Mouse (Mus musculus): ENCODE results near the gene Tbxas1. TPM values are rescaled to one million over a fixed set of nuclear protein-coding genes. Genes with fewer than 3 reads are reported as not detected.

The Tbxas1 gene
- polyA plus RNA-seq, 1 experiment from 2014 or later: 2.0 TPM

DNA sequence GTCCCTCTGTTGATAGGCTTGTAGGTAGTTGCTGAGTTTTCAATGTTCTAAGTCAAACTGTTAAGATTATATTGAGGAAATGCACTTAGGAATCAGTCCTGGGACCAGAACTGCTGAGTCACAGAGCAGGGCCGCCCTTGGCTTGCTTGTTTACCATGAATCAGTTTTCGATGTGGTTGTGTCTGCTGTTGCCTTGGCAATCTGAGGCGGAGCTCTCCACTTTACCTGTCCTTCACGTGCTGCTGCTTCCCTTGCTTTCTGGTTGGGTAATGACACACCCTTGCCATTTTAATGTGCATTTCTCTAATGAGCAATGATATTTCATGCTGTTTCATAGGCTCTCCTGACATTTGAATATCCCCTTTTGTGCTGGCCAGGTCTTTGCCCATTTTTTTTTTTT, 116.8 kb downstream of the Tbxas1 start:
- Histone ChIP-seq H3K27me3 (ENCODE audit: control insufficient read depth, insufficient read depth, low read length) (no peaks in the 10 kb centered on the region), H3K4me2 (ENCODE audit: low read depth, low read length) (no peak overlapping the region), H3K27ac (ENCODE audit: low read depth, low read length) (no peak overlapping the region), H3K36me3 (ENCODE audit: control insufficient read depth, insufficient read depth, low read length) (no peaks in the 10 kb centered on the region), H3K4me3 (ENCODE audit: low read depth, low read length) (no peak overlapping the region), H3K4me1 (ENCODE audit: control insufficient read depth, insufficient read depth, low read length) (no peaks in the 10 kb centered on the region), H3K9me3 (ENCODE audit: control insufficient read depth, low read length) (no peaks in the 10 kb centered on the region), H3K9ac (replicated peaks; ENCODE audit: low read depth, low read length) (no peak overlapping the region)
- WGBS: 60% methylated on average over 4 of the region's 4 CpGs
- ATAC-seq (ENCODE audit: low read depth): no peak

DNA sequence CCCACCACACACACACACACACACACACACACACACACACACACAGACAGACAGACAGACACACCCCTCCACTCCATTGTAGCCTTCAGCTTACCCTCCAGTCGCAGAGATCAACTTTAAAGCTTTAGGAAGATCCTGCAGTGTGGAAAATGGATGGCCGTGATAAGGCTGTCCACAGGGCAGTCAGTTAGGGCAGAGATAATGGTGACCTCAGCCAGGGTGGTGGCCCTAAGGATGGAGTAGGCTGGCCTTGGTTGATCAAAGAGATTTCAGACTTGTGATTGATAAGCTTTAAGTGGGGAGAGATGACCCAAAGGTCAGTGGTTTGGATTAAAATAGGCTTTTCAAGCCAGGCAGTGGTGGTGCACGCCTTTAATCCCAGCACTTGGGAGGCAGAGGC, 120.6 kb downstream of the Tbxas1 start:
- no peak for ATAC-seq (ENCODE audit: low read depth)
- Histone ChIP-seq H3K9ac (replicated peaks; ENCODE audit: low read depth, low read length) (no peak overlapping the region), H3K4me3 (ENCODE audit: low read depth, low read length) (no peak overlapping the region), H3K4me2 (ENCODE audit: low read depth, low read length) (no peak overlapping the region), H3K27ac (ENCODE audit: low read depth, low read length) (no peak overlapping the region), H3K36me3 (ENCODE audit: control insufficient read depth, insufficient read depth, low read length) (no peaks in the 10 kb centered on the region), H3K27me3 (ENCODE audit: control insufficient read depth, insufficient read depth, low read length) (no peaks in the 10 kb centered on the region), H3K4me1 (ENCODE audit: control insufficient read depth, insufficient read depth, low read length) (no peaks in the 10 kb centered on the region), H3K9me3 (ENCODE audit: control insufficient read depth, low read length) (no peaks in the 10 kb centered on the region)
- 76% methylated on average over 3 of the region's 3 CpGs for WGBS

DNA sequence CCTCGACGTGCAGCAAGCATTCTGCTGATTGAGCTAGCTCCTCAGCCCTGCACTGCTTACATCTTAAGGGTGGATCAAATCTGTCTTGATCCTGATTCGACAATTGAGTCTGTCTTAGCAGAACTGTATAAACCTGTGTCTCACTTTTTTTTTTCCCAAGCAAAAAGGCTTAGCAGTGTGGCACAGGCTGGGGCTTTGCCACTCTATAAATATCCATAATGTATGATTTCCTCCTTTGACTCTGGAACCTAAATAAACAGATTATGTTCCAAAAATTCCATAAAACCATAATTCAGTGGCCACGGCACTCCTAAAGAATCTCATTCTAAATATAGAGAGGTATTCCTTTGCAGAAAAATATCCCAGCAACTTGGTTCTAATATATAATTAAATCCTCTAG, 122.6 kb downstream of the Tbxas1 start:
- no peaks in the 10 kb centered on the region for H3K36me3 ChIP-seq (ENCODE audit: control insufficient read depth, insufficient read depth, low read length)
- 90% methylated on average over 4 of the region's 4 CpGs for WGBS
- H3K9ac ChIP-seq (replicated peaks; ENCODE audit: low read depth, low read length): no peak overlapping the region
- no peak overlapping the region for H3K27ac ChIP-seq (ENCODE audit: low read depth, low read length)
- no peak overlapping the region for H3K4me3 ChIP-seq (ENCODE audit: low read depth, low read length)
- no peak for ATAC-seq (ENCODE audit: low read depth)
- H3K9me3 ChIP-seq (ENCODE audit: control insufficient read depth, low read length): no peaks in the 10 kb centered on the region
- no peak overlapping the region for H3K4me2 ChIP-seq (ENCODE audit: low read depth, low read length)
- H3K27me3 ChIP-seq (ENCODE audit: control insufficient read depth, insufficient read depth, low read length): no peaks in the 10 kb centered on the region
- H3K4me1 ChIP-seq (ENCODE audit: control insufficient read depth, insufficient read depth, low read length): no peaks in the 10 kb centered on the region

- Histone ChIP-seq H3K9me3 (ENCODE audit: control insufficient read depth, low read length) (no peaks in the 10 kb centered on the region), H3K4me3 (ENCODE audit: low read depth, low read length) (no peak overlapping the region), H3K27ac (ENCODE audit: low read depth, low read length) (no peak overlapping the region), H3K36me3 (ENCODE audit: control insufficient read depth, insufficient read depth, low read length) (no peaks in the 10 kb centered on the region), H3K4me1 (ENCODE audit: control insufficient read depth, insufficient read depth, low read length) (peaks cover 15% of the 10 kb centered on the region; the same call in 1 of the 2 replicates), H3K9ac (replicated peaks; ENCODE audit: low read depth, low read length) (no peak overlapping the region), H3K4me2 (ENCODE audit: low read depth, low read length) (no peak overlapping the region), H3K27me3 (ENCODE audit: control insufficient read depth, insufficient read depth, low read length) (no peaks in the 10 kb centered on the region)
- 75% methylated on average over 7 of the region's 7 CpGs for WGBS
- ATAC-seq (ENCODE audit: low read depth): no peak
Observed at GRCm38 (mm10) chr6:39003126-39003525, 127.9 kb downstream of the Tbxas1 start.

- no peak for ATAC-seq (ENCODE audit: low read depth)
- H3K36me3 ChIP-seq (ENCODE audit: control insufficient read depth, insufficient read depth, low read length): no peaks in the 10 kb centered on the region
- H3K4me3 ChIP-seq (ENCODE audit: low read depth, low read length): no peak overlapping the region
- H3K9me3 ChIP-seq (ENCODE audit: control insufficient read depth, low read length): no peaks in the 10 kb centered on the region
- H3K4me2 ChIP-seq (ENCODE audit: low read depth, low read length): no peak overlapping the region
- H3K9ac ChIP-seq (replicated peaks; ENCODE audit: low read depth, low read length): no peak overlapping the region
- WGBS: 81% methylated on average over 12 of the region's 12 CpGs
- no peaks in the 10 kb centered on the region for H3K27me3 ChIP-seq (ENCODE audit: control insufficient read depth, insufficient read depth, low read length)
- H3K27ac ChIP-seq (ENCODE audit: low read depth, low read length): no peak overlapping the region
- H3K4me1 ChIP-seq (ENCODE audit: control insufficient read depth, insufficient read depth, low read length): peaks cover 15% of the 10 kb centered on the region; the same call in 1 of the 2 replicates
Observed at GRCm38 (mm10) chr6:39004003-39004473, 128.8 kb downstream of the Tbxas1 start.

- H3K27me3 ChIP-seq (ENCODE audit: control insufficient read depth, insufficient read depth, low read length): no peaks in the 10 kb centered on the region
- WGBS: 48% methylated on average over 20 of the region's 20 CpGs
- no peak overlapping the region for H3K4me2 ChIP-seq (ENCODE audit: low read depth, low read length)
- H3K27ac ChIP-seq (ENCODE audit: low read depth, low read length): peak overlapping the region; percentile 63; the same call in 1 of the 2 replicates
- peak; percentile 65 for ATAC-seq (ENCODE audit: low read depth)
- no peak overlapping the region for H3K4me3 ChIP-seq (ENCODE audit: low read depth, low read length)
- H3K9me3 ChIP-seq (ENCODE audit: control insufficient read depth, low read length): no peaks in the 10 kb centered on the region
- no peaks in the 10 kb centered on the region for H3K36me3 ChIP-seq (ENCODE audit: control insufficient read depth, insufficient read depth, low read length)
- H3K4me1 ChIP-seq (ENCODE audit: control insufficient read depth, insufficient read depth, low read length): peaks cover 15% of the 10 kb centered on the region; the same call in 1 of the 2 replicates
- H3K9ac ChIP-seq (replicated peaks; ENCODE audit: low read depth, low read length): no peak overlapping the region
Observed at GRCm38 (mm10) chr6:39005267-39005944, 130.2 kb downstream of the Tbxas1 start.

GRCm38 (mm10) chr6:39005945-39006572, 130.9 kb downstream of the Tbxas1 start:
- H3K9ac ChIP-seq (replicated peaks; ENCODE audit: low read depth, low read length): no peak overlapping the region
- H3K36me3 ChIP-seq (ENCODE audit: control insufficient read depth, insufficient read depth, low read length): no peaks in the 10 kb centered on the region
- no peaks in the 10 kb centered on the region for H3K27me3 ChIP-seq (ENCODE audit: control insufficient read depth, insufficient read depth, low read length)
- no peaks in the 10 kb centered on the region for H3K9me3 ChIP-seq (ENCODE audit: control insufficient read depth, low read length)
- H3K4me1 ChIP-seq (ENCODE audit: control insufficient read depth, insufficient read depth, low read length): peaks cover 15% of the 10 kb centered on the region; the same call in 1 of the 2 replicates
- H3K4me2 ChIP-seq (ENCODE audit: low read depth, low read length): no peak overlapping the region
- peak; percentile 63 for ATAC-seq (ENCODE audit: low read depth)
- WGBS: 29% methylated on average over 5 of the region's 5 CpGs
- H3K4me3 ChIP-seq (ENCODE audit: low read depth, low read length): no peak overlapping the region
- peak overlapping the region; percentile 63; the same call in 1 of the 2 replicates for H3K27ac ChIP-seq (ENCODE audit: low read depth, low read length)

DNA sequence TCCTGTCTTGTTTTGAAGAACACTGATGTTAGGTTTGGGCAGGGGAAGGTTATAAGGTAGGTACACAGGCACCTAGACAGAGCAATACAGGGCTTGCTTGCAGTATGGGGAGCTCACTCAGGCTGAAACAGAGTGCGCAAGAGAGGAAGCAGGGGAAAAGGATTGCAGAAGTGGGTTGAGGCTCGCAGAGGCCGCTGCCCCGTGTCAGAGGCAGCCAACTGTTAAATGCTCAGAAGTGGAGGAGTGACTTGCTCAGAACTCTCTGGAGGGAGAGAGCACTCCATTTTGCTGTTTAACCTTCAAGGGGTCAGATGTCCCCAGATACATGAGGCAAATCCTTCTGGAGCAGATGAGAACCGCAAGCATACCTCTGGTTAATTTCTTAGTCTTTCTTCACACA, 132.0 kb downstream of the Tbxas1 start:
- Histone ChIP-seq H3K9ac (replicated peaks; ENCODE audit: low read depth, low read length) (no peak overlapping the region), H3K4me1 (ENCODE audit: control insufficient read depth, insufficient read depth, low read length) (peaks cover 15% of the 10 kb centered on the region; the same call in 1 of the 2 replicates), H3K27me3 (ENCODE audit: control insufficient read depth, insufficient read depth, low read length) (no peaks in the 10 kb centered on the region), H3K4me2 (ENCODE audit: low read depth, low read length) (no peak overlapping the region), H3K9me3 (ENCODE audit: control insufficient read depth, low read length) (no peaks in the 10 kb centered on the region), H3K36me3 (ENCODE audit: control insufficient read depth, insufficient read depth, low read length) (no peaks in the 10 kb centered on the region), H3K27ac (ENCODE audit: low read depth, low read length) (no peak overlapping the region), H3K4me3 (ENCODE audit: low read depth, low read length) (no peak overlapping the region)
- ATAC-seq (ENCODE audit: low read depth): no peak
- 70% methylated on average over 5 of the region's 5 CpGs for WGBS

DNA sequence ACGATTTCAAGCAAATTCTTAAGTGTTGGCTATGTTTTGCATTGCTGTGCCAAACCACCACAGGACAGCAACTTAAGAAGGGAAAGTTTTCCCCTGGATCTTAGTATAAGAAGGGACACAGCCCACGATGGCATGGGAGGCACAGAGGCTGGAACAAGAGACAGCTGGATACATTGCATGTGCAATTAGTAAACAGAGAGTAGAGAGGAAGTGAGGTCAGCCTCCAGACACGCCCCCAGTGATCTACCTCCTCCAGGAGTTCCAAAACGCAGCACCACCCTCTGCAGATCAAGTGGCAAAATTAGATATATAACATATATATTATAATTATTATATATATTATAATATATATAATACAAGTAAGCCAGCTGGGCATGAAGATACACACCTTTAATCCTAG, 132.9 kb downstream of the Tbxas1 start:
- H3K4me2 ChIP-seq (ENCODE audit: low read depth, low read length): no peak overlapping the region
- H3K27me3 ChIP-seq (ENCODE audit: control insufficient read depth, insufficient read depth, low read length): no peaks in the 10 kb centered on the region
- no peak overlapping the region for H3K9ac ChIP-seq (replicated peaks; ENCODE audit: low read depth, low read length)
- peaks cover 15% of the 10 kb centered on the region; the same call in 1 of the 2 replicates for H3K4me1 ChIP-seq (ENCODE audit: control insufficient read depth, insufficient read depth, low read length)
- H3K4me3 ChIP-seq (ENCODE audit: low read depth, low read length): no peak overlapping the region
- 80% methylated on average over 4 of the region's 4 CpGs for WGBS
- H3K9me3 ChIP-seq (ENCODE audit: control insufficient read depth, low read length): no peaks in the 10 kb centered on the region
- no peak for ATAC-seq (ENCODE audit: low read depth)
- no peaks in the 10 kb centered on the region for H3K36me3 ChIP-seq (ENCODE audit: control insufficient read depth, insufficient read depth, low read length)
- H3K27ac ChIP-seq (ENCODE audit: low read depth, low read length): no peak overlapping the region

All from neural tube, embryonic 14.5 days (tissue).